Mouse (Mus musculus) bone marrow macrophage, adult 2 months (primary cell): Measurements from ENCODE around the gene Cgn. TPM values are rescaled to one million over a fixed set of nuclear protein-coding genes. Genes with fewer than 3 reads are reported as not detected.

Experiments used
- H3K27ac ChIP-seq: 2 replicates; pipeline ENCODE4 v1.5.1; 2012; ENCODE audit warnings: low read depth, low read length; ENCODE audit not compliant: insufficient read depth
- H3K4me1 ChIP-seq: 2 replicates; pipeline ENCODE4 v1.6.1; 2012; ENCODE audit warnings: low read length; ENCODE audit not compliant: control insufficient read depth, insufficient read depth
- H3K4me3 ChIP-seq: 2 replicates; pipeline ENCODE4 v1.5.1; 2012; ENCODE audit warnings: mild to moderate bottlenecking, low read length, moderate library complexity; ENCODE audit not compliant: insufficient read depth
- CTCF ChIP-seq: IDR thresholded peaks from 2 replicates; pipeline ENCODE4 v1.5.1; 2012; ENCODE audit warnings: low read depth, mild to moderate bottlenecking, low read length, moderate library complexity
- POLR2A ChIP-seq: IDR thresholded peaks from 2 replicates; pipeline ENCODE4 v1.6.1; 2012; ENCODE audit warnings: mild to moderate bottlenecking, low read depth, low read length, borderline replicate concordance
- polyA plus RNA-seq: library from polyadenylated mRNA; stranded (reverse); fragments of >200 nt; gene quantifications from 2 replicates; pipeline ENCODE4 v1.2.4, GENCODE M21; 2012; ENCODE audit not compliant: missing spikeins, insufficient read depth, insufficient read length

Gene Cgn
- polyA plus RNA-seq, 1 experiment, result 0.19 TPM

GRCm38 (mm10) chr3:94794359-94794758 lies 8.1 kb upstream of the Cgn start:
- Histone ChIP-seq H3K27ac (no peak overlapping the region), H3K4me1 (no peaks in the 10 kb centered on the region), H3K4me3 (no peak overlapping the region)
- no peak for TF ChIP-seq CTCF
- TF ChIP-seq POLR2A, result no peak

- H3K4me3 ChIP-seq, result no peak overlapping the region
- no peak overlapping the region for H3K27ac ChIP-seq
- H3K4me1 ChIP-seq, result no peaks in the 10 kb centered on the region
- TF ChIP-seq POLR2A, result no peak
- TF ChIP-seq CTCF, result no peak
Observed at GRCm38 (mm10) chr3:94793672-94794071, 7.4 kb upstream of the Cgn start.

- Histone ChIP-seq H3K4me3 (no peak overlapping the region), H3K27ac (no peak overlapping the region), H3K4me1 (no peaks in the 10 kb centered on the region)
- TF ChIP-seq CTCF (no peak), POLR2A (no peak)
Observed at GRCm38 (mm10) chr3:94792258-94792657, 6.0 kb upstream of the Cgn start.

- no peak overlapping the region for H3K27ac ChIP-seq
- no peaks in the 10 kb centered on the region for H3K4me1 ChIP-seq
- H3K4me3 ChIP-seq, result no peak overlapping the region
- TF ChIP-seq CTCF (no peak), POLR2A (no peak)
Observed at GRCm38 (mm10) chr3:94789516-94789915, 3.2 kb upstream of the Cgn start.

- TF ChIP-seq CTCF (no peak), POLR2A (no peak)
- no peaks in the 10 kb centered on the region for H3K4me1 ChIP-seq
- H3K4me3 ChIP-seq, result no peak overlapping the region
- no peak overlapping the region for H3K27ac ChIP-seq
Observed at GRCm38 (mm10) chr3:94789071-94789470, 2.8 kb upstream of the Cgn start.

GRCm38 (mm10) chr3:94787122-94787780 lies 959 bp upstream of the Cgn start:
- H3K4me1 ChIP-seq, result no peaks in the 10 kb centered on the region
- peak overlapping the region; percentile 64 for H3K4me3 ChIP-seq
- no peak overlapping the region for H3K27ac ChIP-seq
- TF ChIP-seq CTCF (no peak), POLR2A (no peak)

GRCm38 (mm10) chr3:94785958-94786357 lies 334 bp downstream of the Cgn start:
- Histone ChIP-seq H3K4me3 (peak overlapping the region; percentile 64), H3K27ac (no peak overlapping the region), H3K4me1 (no peaks in the 10 kb centered on the region)
- TF ChIP-seq CTCF, result no peak
- TF ChIP-seq POLR2A, result no peak

- no peaks in the 10 kb centered on the region for H3K4me1 ChIP-seq
- TF ChIP-seq CTCF, result no peak
- TF ChIP-seq POLR2A, result no peak
- H3K4me3 ChIP-seq, result no peak overlapping the region
- no peak overlapping the region for H3K27ac ChIP-seq
Observed at GRCm38 (mm10) chr3:94784171-94784701, 2.1 kb downstream of the Cgn start.

GRCm38 (mm10) chr3:94783462-94783931 lies 2.8 kb downstream of the Cgn start:
- TF ChIP-seq CTCF, result no peak
- no peak for TF ChIP-seq POLR2A
- Histone ChIP-seq H3K4me1 (no peaks in the 10 kb centered on the region), H3K27ac (no peak overlapping the region), H3K4me3 (no peak overlapping the region)

GRCm38 (mm10) chr3:94782936-94783335 lies 3.4 kb downstream of the Cgn start:
- TF ChIP-seq POLR2A (no peak), CTCF (no peak)
- H3K27ac ChIP-seq, result no peak overlapping the region
- no peak overlapping the region for H3K4me3 ChIP-seq
- no peaks in the 10 kb centered on the region for H3K4me1 ChIP-seq
